Comparison of ENCODE assay signal across 8 mouse cellular contexts in the genomic region with DNA sequence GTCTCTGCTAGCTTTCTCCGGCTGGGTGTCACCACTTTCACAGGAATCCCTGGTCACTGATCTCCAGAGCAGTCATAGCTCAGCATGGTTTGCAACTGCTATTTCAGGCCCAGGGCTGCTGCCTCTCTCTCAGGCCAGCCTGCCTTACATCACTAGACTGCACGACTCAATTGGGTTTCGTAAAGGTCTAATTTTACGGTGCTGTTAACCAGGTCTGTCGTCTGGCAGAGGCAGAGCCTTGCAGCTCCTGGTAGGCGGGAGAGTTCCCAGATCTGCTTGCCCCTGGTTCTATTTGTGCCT. TPM values are rescaled to one million over a fixed set of nuclear protein-coding genes. Genes with fewer than 3 reads are reported as not detected.
DNase-seq lines count a peak whose midpoint lies in the region; ATAC-seq and TF ChIP-seq lines count a peak whose summit lies in the region.

No protein-coding gene starts in this region.

- DNase-seq in urinary bladder, postnatal 25 days (ENCODE audit: low spot score) = peak; percentile 5
- DNase-seq in urinary bladder, postnatal 4 days (ENCODE audit: low spot score in 2 of 2) = no peak
- peak; percentile 23 for DNase-seq in forebrain, postnatal 0 days
- DNase-seq in hindbrain, embryonic 11.5 days (ENCODE audit: low spot score) = peak; percentile 28
- no peak for DNase-seq in layer of hippocampus, adult 18-20 months (ENCODE audit: low spot score in 2 of 2)

- no peak overlapping the region for H3K9ac ChIP-seq in forebrain, postnatal 0 days
- H3K9ac ChIP-seq in hindbrain, embryonic 11.5 days (ENCODE audit: low read depth, low read length) = no peak overlapping the region
- H3K9ac ChIP-seq in limb, embryonic 12.5 days (replicated peaks) = no peak overlapping the region
- no peak overlapping the region for H3K9ac ChIP-seq in neural tube, embryonic 14.5 days (replicated peaks; ENCODE audit: low read depth, low read length)

- TF ChIP-seq CTCF in forebrain, postnatal 0 days (IDR thresholded peaks at IDR 0.05; ENCODE audit: low read depth) = no peak

- no peaks in the 10 kb centered on the region for H3K9me3 ChIP-seq in forebrain, postnatal 0 days (ENCODE audit: low read length)
- H3K9me3 ChIP-seq in hindbrain, embryonic 11.5 days (ENCODE audit: control insufficient read depth, low read length) = no peaks in the 10 kb centered on the region
- H3K9me3 ChIP-seq in limb, embryonic 12.5 days = no peaks in the 10 kb centered on the region
- H3K9me3 ChIP-seq in neural tube, embryonic 14.5 days (ENCODE audit: control insufficient read depth, low read length) = no peaks in the 10 kb centered on the region

- no peak overlapping the region for H3K4me3 ChIP-seq in forebrain, postnatal 0 days (ENCODE audit: low read depth, low read length)
- H3K4me3 ChIP-seq in hindbrain, embryonic 11.5 days (ENCODE audit: low read depth, low read length) = no peak overlapping the region
- peak overlapping the region; percentile 58; the same call in 1 of the 2 replicates for H3K4me3 ChIP-seq in limb, embryonic 12.5 days (replicated peaks)
- H3K4me3 ChIP-seq in neural tube, embryonic 14.5 days (ENCODE audit: low read depth, low read length) = no peak overlapping the region

- no peaks in the 10 kb centered on the region for H3K36me3 ChIP-seq in forebrain, postnatal 0 days (ENCODE audit: insufficient read depth)
- H3K36me3 ChIP-seq in hindbrain, embryonic 11.5 days (ENCODE audit: control insufficient read depth, insufficient read depth, low read length) = no peaks in the 10 kb centered on the region
- no peaks in the 10 kb centered on the region for H3K36me3 ChIP-seq in limb, embryonic 12.5 days
- no peaks in the 10 kb centered on the region for H3K36me3 ChIP-seq in neural tube, embryonic 14.5 days (ENCODE audit: control insufficient read depth, insufficient read depth, low read length)

- ATAC-seq in forebrain, postnatal 0 days = no peak
- no peak for ATAC-seq in hindbrain, embryonic 11.5 days (ENCODE audit: low FRiP score)
- peak; percentile 44 for ATAC-seq in limb, embryonic 12.5 days (ENCODE audit: insufficient number of reproducible peaks, insufficient read depth, low FRiP score, low TSS enrichment, low read depth)
- peak; percentile 26; the same call in 1 of the 2 replicates for ATAC-seq in neural tube, embryonic 14.5 days (ENCODE audit: low read depth)
- no peak for ATAC-seq in megakaryocyte-erythroid progenitor cell, adult 5-6 weeks (replicated peaks; ENCODE audit: low FRiP score, low TSS enrichment, poor library complexity, severe bottlenecking)

- H3K4me2 ChIP-seq in forebrain, postnatal 0 days (ENCODE audit: low read depth) = peak overlapping the region; percentile 98
- H3K4me2 ChIP-seq in hindbrain, embryonic 11.5 days (replicated peaks; ENCODE audit: low read depth, low read length) = no peak overlapping the region
- peak overlapping the region; percentile 80 for H3K4me2 ChIP-seq in limb, embryonic 12.5 days
- H3K4me2 ChIP-seq in neural tube, embryonic 14.5 days (ENCODE audit: low read depth, low read length) = peak overlapping the region; percentile 97

- 0 out of 2 replicates have a peak, but pooled peaks cover 9% of the 10 kb centered on the region for H3K4me1 ChIP-seq in forebrain, postnatal 0 days (ENCODE audit: insufficient read depth)
- H3K4me1 ChIP-seq in hindbrain, embryonic 11.5 days (replicated peaks; ENCODE audit: control insufficient read depth, insufficient read depth, low read length) = no peaks in the 10 kb centered on the region
- peaks cover 22% of the 10 kb centered on the region for H3K4me1 ChIP-seq in limb, embryonic 12.5 days (replicated peaks)
- H3K4me1 ChIP-seq in neural tube, embryonic 14.5 days (ENCODE audit: control insufficient read depth, insufficient read depth, low read length) = peaks cover 9% of the 10 kb centered on the region; the same call in 1 of the 2 replicates

- no peak overlapping the region for H3K27ac ChIP-seq in forebrain, postnatal 0 days (ENCODE audit: low read depth, low read length)
- H3K27ac ChIP-seq in hindbrain, embryonic 11.5 days (ENCODE audit: low read depth, low read length) = no peak overlapping the region
- H3K27ac ChIP-seq in limb, embryonic 12.5 days = peak overlapping the region; percentile 87
- H3K27ac ChIP-seq in neural tube, embryonic 14.5 days (ENCODE audit: low read depth, low read length) = no peak overlapping the region

- WGBS in forebrain, postnatal 0 days = 15% methylated on average over 6 of the region's 6 CpGs
- WGBS in hindbrain, embryonic 11.5 days = 22% methylated on average over 6 of the region's 6 CpGs
- 3% methylated on average over 6 of the region's 6 CpGs for WGBS in limb, embryonic 12.5 days
- WGBS in neural tube, embryonic 14.5 days = 10% methylated on average over 6 of the region's 6 CpGs

- peaks cover 21% of the 10 kb centered on the region for H3K27me3 ChIP-seq in forebrain, postnatal 0 days (ENCODE audit: insufficient read depth, low read length)
- H3K27me3 ChIP-seq in hindbrain, embryonic 11.5 days (ENCODE audit: control insufficient read depth, insufficient read depth, low read length) = peaks cover 10% of the 10 kb centered on the region
- H3K27me3 ChIP-seq in limb, embryonic 12.5 days = peaks cover 27% of the 10 kb centered on the region
- H3K27me3 ChIP-seq in neural tube, embryonic 14.5 days (ENCODE audit: control insufficient read depth, insufficient read depth, low read length) = peaks cover 10% of the 10 kb centered on the region

RNA-seq across cellular contexts. Expression of a gene that starts 3.3 kb away (rescaled TPM):
- total RNA-seq in forebrain, postnatal 0 days (2014; rRNA removed) = 0.62 and 1.7 TPM in 2 replicates
- polyA plus RNA-seq in forebrain, postnatal 0 days (2015; fragmentation: Nextera tagmentation; extraction: Ambion mirVana) = 0.09 and 0.27 TPM in 2 replicates
- polyA plus RNA-seq in hindbrain, embryonic 11.5 days (2014; fragmentation: Nextera tagmentation; extraction: Ambion mirVana) = 0.84 and 1.1 TPM in 2 replicates
- polyA plus RNA-seq in limb, embryonic 12.5 days (2016; fragmentation: Nextera tagmentation; extraction: Ambion mirVana) = 0.87 and 1.1 TPM in 2 replicates
- polyA plus RNA-seq in neural tube, embryonic 14.5 days (2014; fragmentation: Nextera tagmentation; extraction: Ambion mirVana) = 1.1 and 1.2 TPM in 2 replicates
- 1 to 10 TPM; 1.3 to 1.4 TPM for total RNA-seq in layer of hippocampus, adult 18-20 months (2021)
- not detected in 2 replicates for total RNA-seq in megakaryocyte-erythroid progenitor cell, adult 5-6 weeks (2014; fragmentation: Nextera tagmentation)
- total RNA-seq in megakaryocyte-erythroid progenitor cell, adult 5-6 weeks (2017) = 0.11 TPM in 1 of 2 replicates, not detected in the other

Comparison
In these comparisons a context has a peak if more than half of its experiments do, and no peak if none do; other contexts are left out.
1. DNase-seq: peak in urinary bladder, postnatal 25 days (single experiment), forebrain, postnatal 0 days (single experiment) and hindbrain, embryonic 11.5 days (single experiment); none in urinary bladder, postnatal 4 days (0 of 2) and layer of hippocampus, adult 18-20 months (0 of 2).
2. ATAC-seq: peak in limb, embryonic 12.5 days (single experiment) and neural tube, embryonic 14.5 days (single experiment); none in forebrain, postnatal 0 days (single experiment), hindbrain, embryonic 11.5 days (single experiment) and megakaryocyte-erythroid progenitor cell, adult 5-6 weeks (single experiment).